Comparison of ENCODE assay signal across 15 mouse cellular contexts in genomic region chr5:146893478-146894182, GRCm38 (mm10). TPM values are rescaled to one million over a fixed set of nuclear protein-coding genes. Genes with fewer than 3 reads are reported as not detected.
DNase-seq lines count a peak whose midpoint lies in the region; ATAC-seq and TF ChIP-seq lines count a peak whose summit lies in the region.
"Had no signal": no experiment of that assay in that cellular context is flagged by ENCODE, and none has a peak within 500 bp of the region (broad histone marks: within the 10 kb centered on the region; RNA-seq: fewer than 3 reads in every experiment).

No protein-coding gene starts in this region.

- no peak for DNase-seq in forebrain, postnatal 0 days
- no peak for DNase-seq in liver, postnatal 0 days
- peak; percentile 45 for DNase-seq in induced T-regulatory cell, adult 2 months (ENCODE audit: low read depth)
- no peak for DNase-seq in adipocyte (ENCODE audit: low spot score)
- DNase-seq: kidney, adult 11 months; right cerebral cortex, postnatal 4 days had no signal

- WGBS in forebrain, postnatal 0 days = 86% methylated on average over 11 of the region's 11 CpGs
- 88% methylated on average over 11 of the region's 11 CpGs for WGBS in forebrain, embryonic 13.5 days
- WGBS in liver, postnatal 0 days (ENCODE audit: insufficient replicate concordance) = 78% methylated on average over 11 of the region's 11 CpGs
- WGBS in liver, embryonic 12.5 days (ENCODE audit: insufficient replicate concordance) = 74% methylated on average over 11 of the region's 11 CpGs
- 87% methylated on average over 11 of the region's 11 CpGs for WGBS in forebrain, embryonic 12.5 days

- H3K9ac ChIP-seq in forebrain, postnatal 0 days = no peak overlapping the region
- no peak overlapping the region for H3K9ac ChIP-seq in forebrain, embryonic 13.5 days
- H3K9ac ChIP-seq in liver, postnatal 0 days (replicated peaks) = no peak overlapping the region
- no peak overlapping the region for H3K9ac ChIP-seq in liver, embryonic 12.5 days
- no peak overlapping the region for H3K9ac ChIP-seq in forebrain, embryonic 12.5 days
- H3K9ac ChIP-seq: embryonic facial prominence, embryonic 13.5 days; forebrain, embryonic 15.5 days; limb, embryonic 15.5 days had no signal

- no peaks in the 10 kb centered on the region for H3K4me1 ChIP-seq in forebrain, postnatal 0 days (ENCODE audit: insufficient read depth)
- 0 out of 2 replicates have a peak, but pooled peaks cover 3% of the 10 kb centered on the region for H3K4me1 ChIP-seq in forebrain, embryonic 13.5 days
- no peaks in the 10 kb centered on the region; the same call in 1 of the 2 replicates for H3K4me1 ChIP-seq in liver, postnatal 0 days (ENCODE audit: insufficient read depth)
- peaks cover 3% of the 10 kb centered on the region; the same call in 1 of the 2 replicates for H3K4me1 ChIP-seq in liver, embryonic 12.5 days
- peaks cover 59% of the 10 kb centered on the region for H3K4me1 ChIP-seq in E14TG2a.4 (replicated peaks; ENCODE audit: low read depth, low read length)
- H3K4me1 ChIP-seq in forebrain, embryonic 12.5 days = no peaks in the 10 kb centered on the region
- H3K4me1 ChIP-seq: embryonic facial prominence, embryonic 13.5 days; forebrain, embryonic 15.5 days; limb, embryonic 15.5 days had no signal

- no peak for ATAC-seq in forebrain, postnatal 0 days
- no peak for ATAC-seq in forebrain, embryonic 13.5 days
- no peak for ATAC-seq in liver, postnatal 0 days
- ATAC-seq in liver, embryonic 12.5 days = no peak
- ATAC-seq in forebrain, embryonic 12.5 days (ENCODE audit: low FRiP score) = no peak
- ATAC-seq: forebrain, embryonic 15.5 days had no signal

- no peak for TF ChIP-seq EP300 in liver, postnatal 0 days (IDR thresholded peaks at IDR 0.05; ENCODE audit: low read depth)

- peak; percentile 26 for TF ChIP-seq CTCF in forebrain, postnatal 0 days (IDR thresholded peaks at IDR 0.05; ENCODE audit: low read depth)
- TF ChIP-seq CTCF in liver, postnatal 0 days (IDR thresholded peaks at IDR 0.05; ENCODE audit: low read depth) = peak; percentile 62
- peak; percentile 93 for TF ChIP-seq CTCF in E14TG2a.4 (conservative IDR thresholded peaks at IDR 0.05; ENCODE audit: low read length)

- no peaks in the 10 kb centered on the region for H3K9me3 ChIP-seq in forebrain, postnatal 0 days (ENCODE audit: low read length)
- no peaks in the 10 kb centered on the region for H3K9me3 ChIP-seq in forebrain, embryonic 13.5 days (replicated peaks)
- H3K9me3 ChIP-seq in liver, postnatal 0 days (ENCODE audit: low read length) = peaks cover 3% of the 10 kb centered on the region; the same call in 1 of the 2 replicates
- H3K9me3 ChIP-seq in liver, embryonic 12.5 days (replicated peaks) = no peaks in the 10 kb centered on the region
- no peaks in the 10 kb centered on the region for H3K9me3 ChIP-seq in E14TG2a.4 (ENCODE audit: low read length)
- H3K9me3 ChIP-seq in forebrain, embryonic 12.5 days = no peaks in the 10 kb centered on the region
- H3K9me3 ChIP-seq: embryonic facial prominence, embryonic 13.5 days; forebrain, embryonic 15.5 days; limb, embryonic 15.5 days had no signal

- no peaks in the 10 kb centered on the region for H3K27me3 ChIP-seq in forebrain, postnatal 0 days (ENCODE audit: insufficient read depth, low read length)
- no peaks in the 10 kb centered on the region for H3K27me3 ChIP-seq in forebrain, embryonic 13.5 days
- H3K27me3 ChIP-seq in liver, postnatal 0 days (ENCODE audit: insufficient read depth, low read length) = no peaks in the 10 kb centered on the region
- peaks cover 13% of the 10 kb centered on the region; the same call in 1 of the 2 replicates for H3K27me3 ChIP-seq in liver, embryonic 12.5 days (replicated peaks)
- H3K27me3 ChIP-seq in E14TG2a.4 (ENCODE audit: insufficient read depth, low read length) = no peaks in the 10 kb centered on the region
- H3K27me3 ChIP-seq in forebrain, embryonic 12.5 days = no peaks in the 10 kb centered on the region
- H3K27me3 ChIP-seq: embryonic facial prominence, embryonic 13.5 days; forebrain, embryonic 15.5 days; limb, embryonic 15.5 days; megakaryocyte, embryonic 14.5 days had no signal

- no peak overlapping the region for H3K4me3 ChIP-seq in forebrain, postnatal 0 days (ENCODE audit: low read depth, low read length)
- no peak overlapping the region for H3K4me3 ChIP-seq in forebrain, embryonic 13.5 days
- H3K4me3 ChIP-seq in liver, postnatal 0 days (ENCODE audit: low read depth, low read length) = no peak overlapping the region
- H3K4me3 ChIP-seq in liver, embryonic 12.5 days = no peak overlapping the region
- no peak overlapping the region for H3K4me3 ChIP-seq in E14TG2a.4 (replicated peaks; ENCODE audit: low read length)
- no peak overlapping the region for H3K4me3 ChIP-seq in forebrain, embryonic 12.5 days (replicated peaks)
- H3K4me3 ChIP-seq: embryonic facial prominence, embryonic 13.5 days; forebrain, embryonic 15.5 days; limb, embryonic 15.5 days; megakaryocyte, embryonic 14.5 days; myocyte had no signal

- H3K27ac ChIP-seq in forebrain, postnatal 0 days (ENCODE audit: low read depth, low read length) = no peak overlapping the region
- no peak overlapping the region for H3K27ac ChIP-seq in forebrain, embryonic 13.5 days
- H3K27ac ChIP-seq in liver, postnatal 0 days (ENCODE audit: low read depth) = no peak overlapping the region
- no peak overlapping the region for H3K27ac ChIP-seq in liver, embryonic 12.5 days
- H3K27ac ChIP-seq in forebrain, embryonic 12.5 days = no peak overlapping the region
- H3K27ac ChIP-seq: embryonic facial prominence, embryonic 13.5 days; forebrain, embryonic 15.5 days; limb, embryonic 15.5 days had no signal

- no peak overlapping the region for H3K4me2 ChIP-seq in forebrain, postnatal 0 days (ENCODE audit: low read depth)
- H3K4me2 ChIP-seq in forebrain, embryonic 13.5 days = no peak overlapping the region
- no peak overlapping the region for H3K4me2 ChIP-seq in liver, postnatal 0 days (ENCODE audit: low read depth, low read length)
- no peak overlapping the region for H3K4me2 ChIP-seq in liver, embryonic 12.5 days
- no peak overlapping the region for H3K4me2 ChIP-seq in forebrain, embryonic 12.5 days
- H3K4me2 ChIP-seq: embryonic facial prominence, embryonic 13.5 days; forebrain, embryonic 15.5 days; limb, embryonic 15.5 days had no signal

- H3K36me3 ChIP-seq in forebrain, postnatal 0 days (ENCODE audit: insufficient read depth) = no peaks in the 10 kb centered on the region
- H3K36me3 ChIP-seq in forebrain, embryonic 13.5 days (ENCODE audit: poor library complexity, severe bottlenecking) = no peaks in the 10 kb centered on the region
- no peaks in the 10 kb centered on the region for H3K36me3 ChIP-seq in liver, postnatal 0 days (replicated peaks; ENCODE audit: insufficient read depth, low read length)
- no peaks in the 10 kb centered on the region for H3K36me3 ChIP-seq in liver, embryonic 12.5 days
- peaks cover 11% of the 10 kb centered on the region; the same call in 1 of the 2 replicates for H3K36me3 ChIP-seq in E14TG2a.4 (ENCODE audit: insufficient read depth, low read length)
- H3K36me3 ChIP-seq in forebrain, embryonic 12.5 days (replicated peaks) = no peaks in the 10 kb centered on the region
- H3K36me3 ChIP-seq: embryonic facial prominence, embryonic 13.5 days; forebrain, embryonic 15.5 days; limb, embryonic 15.5 days had no signal

RNA-seq across cellular contexts. Expression of gene Rasl11a, which starts 48.8 kb away (rescaled TPM):
- 17.8 and 19.6 TPM in 2 replicates for total RNA-seq in forebrain, postnatal 0 days (2014; rRNA removed)
- polyA plus RNA-seq in forebrain, postnatal 0 days (2015; fragmentation: Nextera tagmentation; extraction: Ambion mirVana) = 22.8 and 24.7 TPM in 2 replicates
- 17.8 and 19.4 TPM in 2 replicates for polyA plus RNA-seq in forebrain, embryonic 13.5 days (2015; fragmentation: Nextera tagmentation; extraction: Ambion mirVana)
- polyA plus RNA-seq in liver, postnatal 0 days (2015; fragmentation: Nextera tagmentation; extraction: Ambion mirVana) = 3.0 and 3.1 TPM in 2 replicates
- polyA plus RNA-seq in liver, embryonic 12.5 days (2016; fragmentation: Nextera tagmentation; extraction: Ambion mirVana) = 3.2 and 3.8 TPM in 2 replicates
- polyA plus RNA-seq in forebrain, embryonic 12.5 days (2016; fragmentation: Nextera tagmentation; extraction: Ambion mirVana) = 19.2 and 19.3 TPM in 2 replicates

RNA-seq across cellular contexts. Expression of gene Gtf3a, which starts 54.8 kb away (rescaled TPM):
- 67.6 and 101 TPM in 2 replicates for total RNA-seq in forebrain, postnatal 0 days (2014; rRNA removed)
- 123 and 138 TPM in 2 replicates for polyA plus RNA-seq in forebrain, postnatal 0 days (2015; fragmentation: Nextera tagmentation; extraction: Ambion mirVana)
- polyA plus RNA-seq in forebrain, embryonic 13.5 days (2015; fragmentation: Nextera tagmentation; extraction: Ambion mirVana) = 107 and 120 TPM in 2 replicates
- 31.6 and 33.5 TPM in 2 replicates for polyA plus RNA-seq in liver, postnatal 0 days (2015; fragmentation: Nextera tagmentation; extraction: Ambion mirVana)
- polyA plus RNA-seq in liver, embryonic 12.5 days (2016; fragmentation: Nextera tagmentation; extraction: Ambion mirVana) = 95.1 and 95.7 TPM in 2 replicates
- 107 and 114 TPM in 2 replicates for polyA plus RNA-seq in forebrain, embryonic 12.5 days (2016; fragmentation: Nextera tagmentation; extraction: Ambion mirVana)

Comparison
In these comparisons a context has a peak if more than half of its experiments do, and no peak if none do; other contexts are left out.
1. CTCF ChIP-seq: peak in every context shown above with its lines; median percentile 93 in E14TG2a.4; 62 in liver, postnatal 0 days; 26 in forebrain, postnatal 0 days.